Mouse (Mus musculus) limb, embryonic 12.5 days (tissue): ENCODE results near the gene Zfp579. TPM values are rescaled to one million over a fixed set of nuclear protein-coding genes. Genes with fewer than 3 reads are reported as not detected.

Experiments used
- polyA plus RNA-seq: library from polyadenylated mRNA; unstranded; fragments of >200 nt; fragmentation: Nextera tagmentation; extraction: Ambion mirVana; gene quantifications from 2 replicates; pipeline ENCODE4 v1.2.1, GENCODE M21; 2016

Gene Zfp579
- polyA plus RNA-seq, 1 experiment from 2014 or later = 34.0 TPM

Other genes starting within 250 kb of the Zfp579 start
- gene Cox6b2, start 243.1 kb downstream of the Zfp579 start, polyA plus RNA-seq = 61.5 and 70.0 TPM in 2 replicates
- gene Fam71e2, start 224.9 kb downstream of the Zfp579 start, polyA plus RNA-seq = not detected in 2 replicates
- not detected in 2 replicates for gene Il11, start 213.3 kb downstream of the Zfp579 start, polyA plus RNA-seq
- gene Tmem190, start 213.2 kb downstream of the Zfp579 start, polyA plus RNA-seq = 0.54 TPM in 1 of 2 replicates, not detected in the other
- 6.5 and 6.8 TPM in 2 replicates for gene Tmem238, start 206.5 kb downstream of the Zfp579 start, polyA plus RNA-seq
- gene Rpl28, start 203.3 kb downstream of the Zfp579 start, polyA plus RNA-seq = 396 and 399 TPM in 2 replicates
- gene Ube2s, start 183.6 kb downstream of the Zfp579 start, polyA plus RNA-seq = 437 and 457 TPM in 2 replicates
- gene Shisa7, start 151.5 kb downstream of the Zfp579 start, polyA plus RNA-seq = 0.12 and 0.21 TPM in 2 replicates
- 4.2 and 5.2 TPM in 2 replicates for gene Isoc2b, start 125.9 kb downstream of the Zfp579 start, polyA plus RNA-seq
- 0.97 and 1.3 TPM in 2 replicates for gene Isoc2a, start 119.0 kb downstream of the Zfp579 start, polyA plus RNA-seq
- gene Gm36210, start 89.6 kb downstream of the Zfp579 start, polyA plus RNA-seq = not detected in 2 replicates
- 3.6 and 4.2 TPM in 2 replicates for gene Zfp628, start 80.9 kb downstream of the Zfp579 start, polyA plus RNA-seq
- gene Nat14, start 74.1 kb downstream of the Zfp579 start, polyA plus RNA-seq = 3.1 and 4.4 TPM in 2 replicates
- gene Ssc5d, start 70.4 kb downstream of the Zfp579 start, polyA plus RNA-seq = 2.5 and 3.1 TPM in 2 replicates
- gene Sbk2, start 31.8 kb downstream of the Zfp579 start, polyA plus RNA-seq = 0.29 and 0.51 TPM in 2 replicates
- gene Sbk3, start 25.0 kb downstream of the Zfp579 start, polyA plus RNA-seq = not detected in 2 replicates
- 7.1 and 7.8 TPM in 2 replicates for gene Zfp524, start 18.3 kb upstream of the Zfp579 start, polyA plus RNA-seq
- 57.9 and 58.9 TPM in 2 replicates for gene Fiz1, start 18.5 kb upstream of the Zfp579 start, polyA plus RNA-seq
- gene Gm44973, start 19.3 kb upstream of the Zfp579 start, polyA plus RNA-seq = 1.2 TPM in 1 of 2 replicates, not detected in the other
- 7.0 and 8.1 TPM in 2 replicates for gene Zfp865, start 24.2 kb upstream of the Zfp579 start, polyA plus RNA-seq
- gene Ccdc106, start 24.4 kb upstream of the Zfp579 start, polyA plus RNA-seq = 27.3 and 27.5 TPM in 2 replicates
- not detected in 2 replicates for gene 4632433K11Rik, start 38.0 kb upstream of the Zfp579 start, polyA plus RNA-seq
- 4.7 and 5.2 TPM in 2 replicates for gene Zfp784, start 42.3 kb upstream of the Zfp579 start, polyA plus RNA-seq
- 29.3 and 39.6 TPM in 2 replicates for gene Zfp580, start 55.4 kb upstream of the Zfp579 start, polyA plus RNA-seq
- 171 and 175 TPM in 2 replicates for gene U2af2, start 66.0 kb upstream of the Zfp579 start, polyA plus RNA-seq
- 62.8 and 67.3 TPM in 2 replicates for gene Epn1, start 84.1 kb upstream of the Zfp579 start, polyA plus RNA-seq
- gene Rfpl4, start 120.8 kb upstream of the Zfp579 start, polyA plus RNA-seq = 0.14 TPM in 1 of 2 replicates, not detected in the other
- gene Rasl2-9, start 129.8 kb upstream of the Zfp579 start, polyA plus RNA-seq = 0.34 TPM in 1 of 2 replicates, not detected in the other
- not detected in 2 replicates for gene Vmn1r55, start 153.5 kb upstream of the Zfp579 start, polyA plus RNA-seq
- gene Vmn1r56, start 200.6 kb upstream of the Zfp579 start, polyA plus RNA-seq = not detected in 2 replicates
- not detected in 2 replicates for gene Vmn1r57, start 222.3 kb upstream of the Zfp579 start, polyA plus RNA-seq